Mouse (Mus musculus) megakaryocyte, embryonic 14.5 days (primary cell): ENCODE measurements at regions not wholly inside any gene's neighbourhood (a gene's known extent, or its start where the extent isn't known, plus 50 kb on each side); places are given as distances from the start of the nearest gene placed in this dataset.

Experiments
- FLI1 ChIP-seq: IDR thresholded peaks from 2 replicates; pipeline ENCODE4 v1.6.1; 2012; ENCODE audit warnings: low read length, inconsistent platforms, mixed read lengths
- GATA1 ChIP-seq: IDR thresholded peaks from 3 replicates; pipeline ENCODE4 v1.6.1; 2012; ENCODE audit warnings: mixed read lengths, low read length, inconsistent platforms, borderline replicate concordance

GRCm38 (mm10) chr14:24895196-24895595 lies 408.3 kb downstream of the Rps24 start:
- no peak for TF ChIP-seq FLI1
- no peak for TF ChIP-seq GATA1
